Mouse (Mus musculus) stomach, postnatal 0 days (tissue): ENCODE measurements around the gene Magi2.

ENCODE experiments used
- CTCF ChIP-seq: IDR thresholded peaks from 2 replicates; pipeline ENCODE4 v1.5.1; 2016; ENCODE audit warnings: antibody characterized with exemption, low read depth, mild to moderate bottlenecking, moderate library complexity
- EP300 ChIP-seq: optimal IDR thresholded peaks from 2 replicates; pipeline ENCODE3; 2016; ENCODE audit warnings: antibody characterized with exemption

DNA sequence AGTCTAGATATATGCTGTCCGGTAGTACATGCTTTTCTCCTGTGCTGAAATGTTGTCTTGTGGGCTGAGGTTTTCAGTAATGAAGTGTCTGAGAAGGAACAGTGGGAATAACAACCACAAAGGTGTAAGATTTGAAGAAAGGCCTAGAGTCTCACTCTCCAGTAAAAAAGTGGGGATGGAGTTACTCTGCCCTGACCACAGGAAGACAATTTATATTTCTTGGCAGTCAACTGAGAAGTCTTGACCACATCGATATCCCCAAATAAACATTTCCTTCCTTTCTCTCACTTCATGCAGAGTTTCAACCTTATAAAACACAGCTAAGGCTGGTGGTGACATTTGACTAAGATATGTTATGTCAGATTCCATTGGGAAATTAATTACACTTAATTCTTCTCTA is 636.0 kb downstream of the Magi2 start:
- no peak for TF ChIP-seq CTCF
- no peak for TF ChIP-seq EP300
